Mouse (Mus musculus) embryonic fibroblast, embryonic 13.5 days (primary cell): ENCODE data around the gene Wdfy3.

Experiments
- CTCF ChIP-seq: IDR thresholded peaks from 2 replicates; pipeline ENCODE4 v1.5.1; 2011; ENCODE audit warnings: mild to moderate bottlenecking, control low read depth, low read length, moderate library complexity, borderline replicate concordance; ENCODE audit not compliant: insufficient read depth
- POLR2A ChIP-seq: IDR thresholded peaks from 2 replicates; pipeline ENCODE4 v1.6.1; 2011; ENCODE audit warnings: low read depth, mild to moderate bottlenecking, control low read depth, low read length, moderate library complexity

- no peak for TF ChIP-seq CTCF
- no peak for TF ChIP-seq POLR2A
These were observed 16.8 kb downstream of the Wdfy3 start for GRCm38 (mm10) chr5:102052906-102053305.
